Mouse (Mus musculus): ENCODE data around the gene Gipc2. TPM values are rescaled to one million over a fixed set of nuclear protein-coding genes. Genes with fewer than 3 reads are reported as not detected.

Gene Gipc2
- polyA plus RNA-seq, 1 experiment from 2014 or later = 9.2 TPM

DNA sequence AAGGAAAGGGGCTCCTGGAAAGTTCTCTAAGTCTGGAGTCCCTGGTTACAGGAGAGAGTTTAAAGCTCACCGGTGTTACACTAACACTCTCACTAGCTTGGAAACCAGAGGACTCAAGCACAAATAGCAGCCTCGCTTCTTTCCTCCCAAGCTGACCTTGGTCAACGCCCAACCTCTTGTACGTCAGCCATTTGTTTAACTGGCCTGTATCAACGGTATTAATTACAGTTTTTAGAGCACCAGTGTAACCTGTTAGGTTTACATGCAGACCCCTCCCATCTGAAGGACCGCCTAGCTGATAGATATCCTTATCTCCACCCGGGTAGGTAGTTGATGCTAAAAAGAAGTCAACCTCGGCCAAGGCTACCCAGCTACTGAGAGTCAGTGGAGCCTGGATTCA, 2.7 kb downstream of the Gipc2 start:
- 92% methylated on average over 8 of the region's 8 CpGs for WGBS
- Histone ChIP-seq H3K4me3 (no peak overlapping the region), H3K36me3 (no peaks in the 10 kb centered on the region), H3K9ac (no peak overlapping the region), H3K4me2 (no peak overlapping the region), H3K4me1 (replicated peaks) (peaks cover 34% of the 10 kb centered on the region), H3K27me3 (peaks cover 17% of the 10 kb centered on the region), H3K9me3 (no peaks in the 10 kb centered on the region), H3K27ac (no peak overlapping the region)
- no peak for ATAC-seq (ENCODE audit: low FRiP score)

DNA sequence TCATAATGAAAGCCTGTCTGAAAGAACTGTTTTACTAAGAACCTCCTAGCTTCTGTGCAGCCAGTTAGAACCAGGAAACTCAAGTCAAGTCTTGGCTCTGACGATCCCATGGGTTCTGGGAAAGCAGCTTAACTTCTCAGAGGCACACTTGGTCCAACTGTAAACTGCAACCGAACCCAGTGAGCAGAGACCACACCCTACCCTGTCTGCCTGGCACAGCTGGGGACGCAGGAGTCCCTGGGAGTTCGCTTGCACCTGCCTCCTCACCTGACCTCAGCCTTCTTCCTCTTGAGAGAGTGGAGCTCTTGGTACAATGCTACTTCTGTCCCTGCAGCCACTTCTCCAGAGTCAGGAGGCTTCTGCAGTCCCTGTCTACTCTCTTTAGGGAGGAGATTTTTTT, 5.4 kb downstream of the Gipc2 start:
- H3K4me3 ChIP-seq = no peak overlapping the region
- no peak overlapping the region for H3K27ac ChIP-seq
- no peak overlapping the region for H3K9ac ChIP-seq
- H3K27me3 ChIP-seq = peaks cover 16% of the 10 kb centered on the region
- H3K36me3 ChIP-seq = no peaks in the 10 kb centered on the region
- no peak overlapping the region for H3K4me2 ChIP-seq
- no peaks in the 10 kb centered on the region for H3K9me3 ChIP-seq
- ATAC-seq (ENCODE audit: low FRiP score) = no peak
- 66% methylated on average over 4 of the region's 4 CpGs for WGBS
- peaks cover 15% of the 10 kb centered on the region for H3K4me1 ChIP-seq (replicated peaks)

DNA sequence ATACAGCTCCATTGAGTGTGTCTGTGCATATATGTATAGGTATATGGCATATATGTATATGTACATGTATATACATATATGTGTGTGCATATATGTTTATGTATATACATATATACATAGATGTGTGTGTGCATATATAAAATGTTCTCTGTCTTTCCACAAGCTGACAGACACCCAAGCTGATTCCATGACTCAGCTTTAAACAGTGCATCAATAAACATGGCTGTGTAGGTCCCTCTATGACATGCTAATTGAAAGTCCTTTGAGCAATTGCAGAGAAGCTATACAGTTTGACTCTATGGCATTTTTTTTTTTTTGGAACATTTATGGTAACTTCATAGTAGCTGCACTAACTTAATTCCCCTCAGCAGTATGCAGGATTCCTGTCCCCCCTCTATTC, 6.7 kb downstream of the Gipc2 start:
- H3K4me3 ChIP-seq = no peak overlapping the region
- H3K4me1 ChIP-seq (replicated peaks) = peaks cover 8% of the 10 kb centered on the region; the same call in 1 of the 2 replicates
- ATAC-seq (ENCODE audit: low FRiP score) = peak; percentile 34; the same call in 1 of the 2 replicates
- H3K4me2 ChIP-seq = no peak overlapping the region
- peaks cover 4% of the 10 kb centered on the region for H3K27me3 ChIP-seq
- H3K27ac ChIP-seq = no peak overlapping the region
- H3K36me3 ChIP-seq = no peaks in the 10 kb centered on the region
- H3K9ac ChIP-seq = no peak overlapping the region
- H3K9me3 ChIP-seq = no peaks in the 10 kb centered on the region

DNA sequence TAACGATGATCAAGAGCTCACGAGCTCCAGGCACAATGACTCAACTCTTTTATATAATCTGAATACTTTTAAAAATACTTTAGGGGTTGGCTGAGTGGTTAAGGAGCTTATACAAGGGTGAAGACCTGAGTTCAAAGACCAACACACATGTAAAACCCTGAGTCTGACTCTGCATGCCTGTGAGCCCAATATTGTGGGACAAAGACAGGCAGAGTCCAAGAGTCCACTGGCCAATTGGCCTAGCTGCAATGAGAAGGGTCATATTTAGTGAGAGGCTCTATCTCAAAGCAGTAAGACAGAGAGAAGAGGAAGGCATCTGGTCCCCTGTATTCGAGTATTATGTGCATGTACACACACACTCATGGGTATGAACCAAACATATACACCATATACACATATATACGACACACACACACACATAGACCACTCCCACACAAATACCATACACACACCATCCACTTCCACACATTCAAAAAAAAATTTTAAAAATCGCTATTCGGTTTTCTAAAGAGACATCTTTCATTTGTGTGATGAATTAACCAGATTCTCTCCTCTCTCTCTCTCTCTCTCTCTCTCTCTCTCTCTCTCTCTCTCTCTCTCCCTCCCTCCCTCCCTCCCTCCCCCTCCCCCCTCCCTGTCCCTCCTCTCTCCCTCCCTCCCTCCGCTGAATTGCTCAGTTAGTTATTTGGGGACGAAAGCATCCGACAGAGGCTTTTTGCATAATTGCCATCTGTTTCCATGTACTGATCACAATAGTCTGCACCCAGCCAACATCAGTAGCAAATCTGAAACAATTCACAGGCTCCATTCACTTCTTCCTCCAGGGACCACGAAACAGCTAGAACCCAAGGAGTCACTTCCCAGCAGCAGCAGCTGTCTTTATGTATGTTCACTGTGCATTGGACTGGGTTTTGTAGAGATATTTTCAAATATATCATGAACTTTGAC, 7.4 kb downstream of the Gipc2 start:
- H3K27ac ChIP-seq = no peak overlapping the region
- WGBS = 61% methylated on average over 10 of the region's 10 CpGs
- H3K4me1 ChIP-seq (replicated peaks) = peaks cover 8% of the 10 kb centered on the region; the same call in 1 of the 2 replicates
- peak; percentile 52 for ATAC-seq (ENCODE audit: low FRiP score)
- H3K4me2 ChIP-seq = no peak overlapping the region
- H3K36me3 ChIP-seq = no peaks in the 10 kb centered on the region
- H3K27me3 ChIP-seq = 0 out of 2 replicates have a peak, but pooled peaks cover 3% of the 10 kb centered on the region
- no peaks in the 10 kb centered on the region for H3K9me3 ChIP-seq
- H3K4me3 ChIP-seq = no peak overlapping the region
- H3K9ac ChIP-seq = no peak overlapping the region

DNA sequence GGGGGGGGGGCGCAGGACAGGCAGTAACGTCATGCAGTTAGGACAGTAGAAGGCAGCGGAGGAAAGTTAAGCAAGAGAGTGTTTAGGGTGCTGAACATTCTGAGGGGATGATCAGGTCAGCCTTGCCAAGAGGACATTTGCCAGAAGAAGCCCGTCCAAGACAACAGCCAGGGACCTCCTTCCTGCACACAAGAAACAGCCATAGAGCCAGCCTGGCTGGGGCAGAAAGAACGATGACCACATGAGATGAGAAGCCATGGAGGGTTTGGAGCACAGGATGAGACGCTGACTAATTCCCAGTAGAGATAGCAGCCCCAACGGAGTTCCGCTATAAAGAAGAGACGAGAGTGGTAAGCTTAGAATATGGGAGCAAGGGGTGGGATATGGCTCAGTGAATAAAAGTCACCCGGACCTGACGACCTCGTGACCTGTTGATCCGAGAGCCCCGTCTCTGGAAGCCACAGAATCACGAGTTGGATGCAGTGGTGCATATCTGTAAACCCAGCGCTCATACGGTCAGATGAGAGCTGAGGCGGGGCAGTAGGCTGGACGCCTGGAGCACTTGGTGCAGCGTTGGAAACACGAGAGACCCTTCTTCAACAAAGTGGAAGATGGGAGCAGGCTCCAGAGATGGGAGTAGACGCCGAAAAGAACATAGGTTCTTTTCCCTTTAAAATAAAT, 9.1 kb downstream of the Gipc2 start:
- Histone ChIP-seq H3K4me3 (no peak overlapping the region), H3K36me3 (no peaks in the 10 kb centered on the region), H3K27ac (no peak overlapping the region), H3K9me3 (no peaks in the 10 kb centered on the region), H3K4me2 (no peak overlapping the region), H3K9ac (no peak overlapping the region), H3K27me3 (0 out of 2 replicates have a peak, but pooled peaks cover 3% of the 10 kb centered on the region), H3K4me1 (replicated peaks) (peaks cover 8% of the 10 kb centered on the region; the same call in 1 of the 2 replicates)
- no peak for ATAC-seq (ENCODE audit: low FRiP score)
- WGBS = 81% methylated on average over 23 of the region's 23 CpGs

DNA sequence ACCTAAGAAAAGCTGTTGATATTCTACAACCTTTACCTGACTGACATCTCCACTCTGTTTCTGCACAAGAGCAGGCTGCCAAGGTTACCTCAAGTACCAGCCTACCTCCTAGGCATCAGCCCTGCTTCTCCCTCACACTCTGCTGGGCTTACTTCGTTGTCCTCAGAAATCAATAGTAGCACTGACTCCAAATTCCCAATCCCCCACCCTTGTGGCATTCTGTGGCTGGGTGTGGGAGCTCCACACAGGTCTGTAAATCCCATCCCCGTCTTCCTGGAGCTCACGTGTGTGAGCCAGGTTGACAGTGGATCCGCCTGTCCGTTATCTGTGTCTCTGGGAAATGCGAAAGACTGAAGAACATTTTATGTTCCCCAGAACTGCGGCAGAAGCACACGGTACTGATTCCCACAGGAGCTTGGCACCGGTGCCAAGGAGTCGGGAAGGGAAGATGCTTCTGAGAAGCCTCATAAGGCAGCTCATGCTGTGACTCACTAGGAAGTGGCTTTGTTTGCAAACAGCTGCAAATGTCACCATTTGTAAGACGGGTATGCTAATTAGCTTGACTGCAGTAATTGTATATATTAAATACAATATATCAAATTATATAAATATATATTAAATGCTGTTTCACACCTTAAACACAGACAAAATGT, 10.6 kb downstream of the Gipc2 start:
- no peak overlapping the region for H3K4me2 ChIP-seq
- H3K27me3 ChIP-seq = no peaks in the 10 kb centered on the region
- 41% methylated on average over 11 of the region's 11 CpGs for WGBS
- H3K4me3 ChIP-seq = no peak overlapping the region
- peaks cover 8% of the 10 kb centered on the region; the same call in 1 of the 2 replicates for H3K4me1 ChIP-seq (replicated peaks)
- H3K9me3 ChIP-seq = no peaks in the 10 kb centered on the region
- no peak overlapping the region for H3K27ac ChIP-seq
- no peak for ATAC-seq (ENCODE audit: low FRiP score)
- no peak overlapping the region for H3K9ac ChIP-seq
- H3K36me3 ChIP-seq = no peaks in the 10 kb centered on the region

DNA sequence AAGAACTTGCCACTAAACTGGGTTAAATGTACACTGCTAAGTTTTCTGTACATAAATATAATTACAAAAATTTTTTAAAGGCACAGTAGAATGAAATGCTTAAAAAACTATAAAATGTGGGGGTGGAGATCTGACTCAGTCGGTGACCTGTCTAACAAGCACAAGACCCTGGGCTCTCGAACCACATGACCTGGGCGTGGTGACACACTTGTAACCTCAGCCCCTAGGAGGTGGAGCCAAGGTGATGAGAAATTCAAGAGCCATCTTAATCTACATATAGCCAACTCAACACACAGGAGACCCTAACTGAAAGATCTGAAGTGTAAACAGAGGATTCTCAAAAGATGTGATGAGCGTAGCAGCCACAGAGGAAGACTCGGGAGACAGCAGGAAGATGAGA, 11.9 kb downstream of the Gipc2 start:
- ATAC-seq (ENCODE audit: low FRiP score) = no peak
- WGBS = 92% methylated on average over 5 of the region's 5 CpGs

DNA sequence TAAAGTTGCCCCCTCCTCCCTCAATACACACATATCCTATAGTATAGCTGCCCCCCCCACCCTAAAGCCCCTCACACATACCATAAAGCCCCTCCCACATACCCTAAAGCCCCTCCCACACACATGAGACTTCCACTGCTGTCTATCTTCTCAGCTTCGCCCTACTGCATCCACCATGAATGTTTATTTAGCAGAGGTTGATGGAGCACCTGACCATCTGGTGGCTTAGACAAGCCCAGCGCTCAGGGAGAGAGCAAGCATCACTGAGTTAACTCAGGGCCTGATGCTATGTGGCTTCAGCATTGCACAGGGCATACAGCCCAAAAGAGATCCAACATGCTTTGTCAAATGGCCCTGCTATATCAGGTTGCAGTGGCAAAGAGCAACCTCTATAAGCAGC, 12.9 kb downstream of the Gipc2 start:
- no peak for ATAC-seq (ENCODE audit: low FRiP score)
- no peak overlapping the region for H3K9ac ChIP-seq
- H3K9me3 ChIP-seq = no peaks in the 10 kb centered on the region
- no peak overlapping the region for H3K27ac ChIP-seq
- H3K4me1 ChIP-seq (replicated peaks) = 0 out of 2 replicates have a peak, but pooled peaks cover 6% of the 10 kb centered on the region
- H3K4me3 ChIP-seq = no peak overlapping the region
- no peaks in the 10 kb centered on the region for H3K36me3 ChIP-seq
- WGBS = 91% methylated on average over 2 of the region's 2 CpGs
- H3K27me3 ChIP-seq = no peaks in the 10 kb centered on the region
- H3K4me2 ChIP-seq = no peak overlapping the region

More for the DNA sequence above, 11.9 kb downstream of the Gipc2 start:
- H3K27me3 ChIP-seq = no peaks in the 10 kb centered on the region
- H3K4me2 ChIP-seq = no peak overlapping the region
- no peak overlapping the region for H3K4me3 ChIP-seq
- no peaks in the 10 kb centered on the region for H3K36me3 ChIP-seq
- H3K4me1 ChIP-seq (replicated peaks) = peaks cover 6% of the 10 kb centered on the region; the same call in 1 of the 2 replicates
- no peaks in the 10 kb centered on the region for H3K9me3 ChIP-seq
- no peak overlapping the region for H3K27ac ChIP-seq
- H3K9ac ChIP-seq = no peak overlapping the region

DNA sequence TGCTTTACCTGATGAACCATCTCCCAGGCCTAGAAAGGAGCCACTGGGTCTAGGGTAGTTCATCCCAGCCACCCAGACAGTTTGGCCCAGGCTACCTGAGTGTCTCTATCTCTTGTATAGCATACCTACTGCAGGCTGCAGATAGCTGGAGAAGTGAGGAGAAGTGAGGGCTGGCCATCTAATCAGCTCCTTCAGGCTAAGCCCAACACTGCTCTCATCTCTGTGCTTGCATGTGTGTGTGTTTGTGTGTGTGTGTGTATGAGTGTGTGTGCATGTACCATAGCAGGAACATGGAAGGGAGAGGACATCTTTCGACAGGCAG, 13.6 kb downstream of the Gipc2 start:
- ATAC-seq (ENCODE audit: low FRiP score) = no peak; the same call in 1 of the 2 replicates
- Histone ChIP-seq H3K27ac (no peak overlapping the region), H3K36me3 (no peaks in the 10 kb centered on the region), H3K4me1 (replicated peaks) (peaks cover 6% of the 10 kb centered on the region; the same call in 1 of the 2 replicates), H3K9ac (no peak overlapping the region), H3K4me2 (no peak overlapping the region), H3K9me3 (no peaks in the 10 kb centered on the region), H3K27me3 (no peaks in the 10 kb centered on the region), H3K4me3 (no peak overlapping the region)
- 100% methylated on average over 1 of the region's 1 CpGs for WGBS

DNA sequence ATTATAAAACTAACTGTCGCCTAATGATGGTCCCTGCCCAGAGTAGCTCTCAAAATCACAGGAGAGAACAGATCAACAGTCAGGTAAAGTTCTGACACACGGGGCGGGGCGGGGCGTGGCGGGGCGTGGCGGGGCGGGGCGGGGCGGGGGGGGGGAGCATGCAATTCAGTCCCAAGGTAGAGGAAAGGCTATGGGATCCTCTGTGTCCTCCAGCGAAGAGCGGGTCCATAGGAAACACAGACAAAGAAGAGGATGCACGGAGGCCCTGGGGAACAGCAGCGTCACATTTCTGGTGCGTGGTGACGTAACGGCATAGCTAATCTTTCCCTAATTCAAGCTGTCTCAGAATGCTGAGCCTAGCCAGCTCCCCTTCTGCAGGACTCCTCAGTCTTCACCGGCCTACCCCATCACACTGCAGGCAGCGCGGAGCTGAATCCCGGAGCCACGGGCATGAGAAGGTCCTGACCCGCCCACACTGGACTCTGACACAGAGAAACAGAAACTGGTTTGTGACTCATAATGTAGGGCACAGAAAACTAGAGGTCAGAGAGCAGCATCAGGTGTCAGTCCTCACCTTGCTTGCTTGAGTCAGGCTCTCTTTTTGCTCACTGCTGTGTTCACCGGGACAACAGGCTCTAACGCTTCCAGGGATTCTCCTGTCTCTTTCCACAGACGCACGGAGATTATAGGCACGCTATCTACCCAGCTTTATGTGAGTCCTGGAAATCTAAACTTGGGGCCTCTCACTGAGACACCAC, 14.1 kb downstream of the Gipc2 start:
- Histone ChIP-seq H3K4me3 (peak overlapping the region; percentile 19; the same call in 1 of the 2 replicates), H3K9me3 (no peaks in the 10 kb centered on the region), H3K27ac (no peak overlapping the region), H3K4me1 (replicated peaks) (peaks cover 6% of the 10 kb centered on the region; the same call in 1 of the 2 replicates), H3K9ac (no peak overlapping the region), H3K4me2 (peak overlapping the region; percentile 39), H3K36me3 (no peaks in the 10 kb centered on the region), H3K27me3 (no peaks in the 10 kb centered on the region)
- ATAC-seq (ENCODE audit: low FRiP score) = no peak
- 69% methylated on average over 29 of the region's 29 CpGs for WGBS

DNA sequence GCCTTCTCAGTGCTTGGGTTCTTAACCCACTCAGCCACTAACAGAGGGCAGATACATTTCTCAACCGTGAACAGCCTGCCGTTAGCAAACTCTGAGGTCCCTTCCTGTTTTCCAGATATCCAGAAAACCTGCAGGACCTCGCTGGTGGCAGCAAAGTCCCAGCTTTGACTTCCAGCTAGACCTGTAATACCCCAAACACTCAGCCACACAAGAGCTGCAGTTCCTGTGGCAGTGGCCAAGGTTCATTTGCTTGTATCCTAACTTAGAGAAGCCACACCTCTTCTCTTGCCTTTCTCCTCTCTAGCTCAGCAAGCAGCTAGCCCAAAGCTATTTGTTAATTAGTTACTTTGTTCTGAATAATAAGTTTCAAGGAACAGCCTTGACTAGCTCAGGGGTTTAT, 16.2 kb downstream of the Gipc2 start:
- Histone ChIP-seq H3K27ac (no peak overlapping the region), H3K4me2 (no peak overlapping the region), H3K36me3 (no peaks in the 10 kb centered on the region), H3K4me1 (replicated peaks) (no peaks in the 10 kb centered on the region; the same call in 1 of the 2 replicates), H3K4me3 (no peak overlapping the region), H3K27me3 (no peaks in the 10 kb centered on the region), H3K9me3 (no peaks in the 10 kb centered on the region), H3K9ac (no peak overlapping the region)
- ATAC-seq (ENCODE audit: low FRiP score) = no peak
- WGBS = 77% methylated on average over 3 of the region's 3 CpGs

Measured in hindbrain, embryonic 13.5 days (tissue).